Mouse (Mus musculus) heart, postnatal 0 days (tissue): Measurements from ENCODE around the gene Olfr1178.

Source experiments
- CTCF ChIP-seq: IDR thresholded peaks from 2 replicates; pipeline ENCODE4 v1.5.1; 2016; ENCODE audit warnings: antibody characterized with exemption, control low read depth, low read depth
- EP300 ChIP-seq: IDR thresholded peaks from 2 replicates; pipeline ENCODE4 v1.6.1; 2016; ENCODE audit warnings: antibody characterized with exemption, low read depth

GRCm38 (mm10) chr2:88386762-88387161, at the start of gene Olfr1178:
- TF ChIP-seq EP300: no peak
- TF ChIP-seq CTCF: no peak
